Mouse (Mus musculus) erythroblast, embryonic 14.5 days (primary cell): ENCODE measurements around the gene Fam243. TPM values are rescaled to one million over a fixed set of nuclear protein-coding genes. Genes with fewer than 3 reads are reported as not detected.

Experiments used
- H3K27me3 ChIP-seq: 2 replicates; pipeline ENCODE4 v1.6.1; 2012; ENCODE audit warnings: inconsistent platforms; ENCODE audit not compliant: control insufficient read depth
- H3K36me3 ChIP-seq: 2 replicates; pipeline ENCODE4 v1.6.1; 2012; ENCODE audit warnings: mild to moderate bottlenecking, inconsistent platforms; ENCODE audit not compliant: control insufficient read depth
- H3K4me1 ChIP-seq: 2 replicates; pipeline ENCODE4 v1.6.1; 2012; ENCODE audit warnings: inconsistent platforms; ENCODE audit not compliant: control insufficient read depth
- H3K4me3 ChIP-seq: replicated peaks from 2 replicates; pipeline ENCODE3; 2012; ENCODE audit warnings: moderate library complexity, mild to moderate bottlenecking, inconsistent platforms
- H3K9me3 ChIP-seq: 2 replicates; pipeline ENCODE4 v1.6.1; 2012; ENCODE audit warnings: low read length, inconsistent platforms, mixed read lengths; ENCODE audit not compliant: control insufficient read depth
- GATA1 ChIP-seq: IDR thresholded peaks from 2 replicates; pipeline ENCODE4 v1.6.1; 2012; ENCODE audit warnings: low read length, inconsistent platforms, mixed read lengths
- TAL1 ChIP-seq: IDR thresholded peaks from 3 replicates; pipeline ENCODE4 v1.6.1; 2012; ENCODE audit warnings: low read length, inconsistent platforms, mixed read lengths
- polyA plus RNA-seq: library from polyadenylated mRNA; stranded (reverse); fragments of >175 nt; gene quantifications from 2 replicates; pipeline ENCODE4 v1.2.3, GENCODE M21; 2012

The Fam243 gene
- not detected in 2 replicates for polyA plus RNA-seq

DNA sequence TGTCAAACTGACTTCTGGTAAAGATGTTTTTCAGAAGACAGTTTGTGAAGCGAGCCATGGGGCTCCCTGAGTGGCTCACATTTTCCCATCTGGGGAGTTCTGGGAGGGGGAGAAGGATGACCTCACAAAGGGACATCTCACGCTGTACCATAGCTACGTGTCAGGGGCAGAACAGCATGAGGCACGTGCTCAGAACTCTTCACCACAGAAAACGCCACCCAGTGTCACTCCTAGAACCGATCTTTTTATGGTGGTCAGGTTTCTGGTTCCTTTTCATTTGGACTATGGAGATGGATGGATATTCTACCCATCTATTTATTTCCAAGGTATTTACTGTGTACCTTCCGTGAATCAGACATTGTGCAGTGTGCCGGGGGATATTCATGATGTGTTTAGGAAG is at the start of gene Fam243:
Gene Fam243, minus strand, starts transcription at position 101 of the 400 bp plus-strand sequence.
- no peaks in the 10 kb centered on the region for H3K36me3 ChIP-seq
- H3K4me3 ChIP-seq = no peak within 1 kb of the TSS
- no peaks in the 10 kb centered on the region for H3K4me1 ChIP-seq
- H3K9me3 ChIP-seq = peaks cover 3% of the 10 kb centered on the region; the same call in 1 of the 2 replicates
- TF ChIP-seq GATA1 (no peak), TAL1 (no peak)
- H3K27me3 ChIP-seq = no peaks in the 10 kb centered on the region; the same call in 1 of the 2 replicates

DNA sequence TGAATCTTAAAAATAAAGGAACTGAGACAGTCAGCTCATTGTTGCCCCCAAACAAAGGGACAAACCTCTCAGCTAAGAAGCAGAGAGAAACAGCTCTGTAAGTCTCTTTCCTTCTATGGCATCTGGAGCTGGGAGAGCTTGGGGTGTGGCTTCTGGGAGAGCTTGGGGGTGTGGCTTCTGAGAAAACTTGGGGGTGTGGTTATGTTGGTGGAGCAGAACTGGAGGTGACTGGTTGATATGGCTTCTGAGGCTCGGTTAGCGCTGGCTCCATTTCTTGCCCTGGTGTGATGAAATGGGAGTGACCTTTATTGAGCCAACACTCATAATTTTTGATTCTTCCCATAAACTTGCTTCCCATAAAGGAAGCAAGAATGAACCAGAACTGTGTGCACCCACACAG is 48.0 kb upstream of the Fam243 start:
- peaks cover 24% of the 10 kb centered on the region for H3K27me3 ChIP-seq
- no peak for TF ChIP-seq TAL1
- TF ChIP-seq GATA1 = no peak
- no peaks in the 10 kb centered on the region for H3K36me3 ChIP-seq
- H3K4me3 ChIP-seq = no peak overlapping the region
- H3K9me3 ChIP-seq = no peaks in the 10 kb centered on the region
- H3K4me1 ChIP-seq = peaks cover 33% of the 10 kb centered on the region

DNA sequence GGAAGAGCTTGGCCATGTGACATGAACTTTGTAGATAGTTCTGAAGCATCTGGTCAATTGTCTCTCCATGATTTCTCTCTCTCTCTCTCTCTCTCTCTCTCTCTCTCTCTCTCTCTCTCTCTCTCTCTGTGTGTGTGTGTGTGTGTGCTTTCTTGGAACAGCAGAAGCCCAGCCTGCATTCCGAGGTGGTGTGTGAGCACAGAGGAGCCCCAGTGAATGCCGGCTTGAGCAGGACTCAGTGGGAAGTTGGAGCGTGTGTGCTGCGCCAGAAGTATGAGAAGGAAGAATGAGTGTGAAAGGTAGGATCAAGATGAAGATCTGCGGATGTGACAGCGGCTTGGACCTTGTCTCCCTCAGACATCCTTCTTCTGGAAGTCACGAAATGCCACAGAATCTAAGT is 44.2 kb upstream of the Fam243 start:
- Histone ChIP-seq H3K4me3 (no peak overlapping the region), H3K4me1 (peaks cover 26% of the 10 kb centered on the region), H3K36me3 (no peaks in the 10 kb centered on the region), H3K9me3 (no peaks in the 10 kb centered on the region), H3K27me3 (peaks cover 9% of the 10 kb centered on the region)
- TF ChIP-seq GATA1 = no peak
- no peak for TF ChIP-seq TAL1

DNA sequence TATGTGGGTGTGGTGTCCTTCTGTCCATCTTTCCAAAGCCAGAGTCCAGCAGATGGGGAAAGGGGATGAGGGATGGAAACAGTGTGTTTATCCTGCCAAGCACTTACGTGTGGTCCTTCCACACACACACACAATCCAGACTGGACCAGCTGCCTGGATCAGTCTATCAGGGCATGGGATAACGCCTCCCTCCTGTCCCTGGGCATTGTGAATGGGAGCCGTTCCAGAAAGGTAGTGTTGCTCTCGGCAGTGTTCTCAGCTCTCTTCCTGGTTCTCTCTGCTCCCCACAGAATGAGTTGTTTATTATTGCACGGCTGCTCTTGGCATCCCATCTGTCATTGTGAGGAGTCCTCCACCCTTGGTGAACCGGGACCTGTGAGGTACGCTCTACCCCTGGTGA is 39.5 kb upstream of the Fam243 start:
- no peak for TF ChIP-seq GATA1
- no peak for TF ChIP-seq TAL1
- Histone ChIP-seq H3K36me3 (no peaks in the 10 kb centered on the region), H3K4me1 (peaks cover 3% of the 10 kb centered on the region), H3K27me3 (peaks cover 15% of the 10 kb centered on the region), H3K9me3 (no peaks in the 10 kb centered on the region), H3K4me3 (no peak overlapping the region)

DNA sequence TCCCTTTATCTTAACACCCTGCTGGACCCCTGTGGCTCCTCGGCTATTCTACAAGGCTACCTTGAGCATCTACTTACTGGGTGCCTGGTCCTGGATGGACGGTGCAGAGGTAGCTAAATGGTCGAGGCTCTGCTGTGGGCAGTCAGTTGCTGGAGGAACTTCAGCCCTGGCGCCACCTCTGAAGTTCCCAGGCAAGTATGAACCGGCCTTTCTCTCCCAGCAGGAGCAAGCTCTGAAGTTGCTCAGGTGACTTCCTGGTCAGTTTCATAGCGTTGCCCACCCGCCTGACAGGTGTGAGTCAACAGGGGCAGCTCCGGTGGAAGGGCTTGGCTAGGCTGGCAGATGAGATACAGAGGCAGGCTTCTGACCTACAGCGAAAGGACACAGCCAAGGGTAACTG is 38.0 kb upstream of the Fam243 start, which contains the start of gene Kcne1:
Gene Kcne1, minus strand, starts transcription at position 240 of the 400 bp plus-strand sequence.
- no peaks in the 10 kb centered on the region for H3K36me3 ChIP-seq
- peaks cover 14% of the 10 kb centered on the region for H3K27me3 ChIP-seq
- TF ChIP-seq GATA1 (no peak), TAL1 (no peak)
- no peaks in the 10 kb centered on the region for H3K9me3 ChIP-seq
- no peak within 1 kb of the TSS for H3K4me3 ChIP-seq
- peaks cover 6% of the 10 kb centered on the region for H3K4me1 ChIP-seq

DNA sequence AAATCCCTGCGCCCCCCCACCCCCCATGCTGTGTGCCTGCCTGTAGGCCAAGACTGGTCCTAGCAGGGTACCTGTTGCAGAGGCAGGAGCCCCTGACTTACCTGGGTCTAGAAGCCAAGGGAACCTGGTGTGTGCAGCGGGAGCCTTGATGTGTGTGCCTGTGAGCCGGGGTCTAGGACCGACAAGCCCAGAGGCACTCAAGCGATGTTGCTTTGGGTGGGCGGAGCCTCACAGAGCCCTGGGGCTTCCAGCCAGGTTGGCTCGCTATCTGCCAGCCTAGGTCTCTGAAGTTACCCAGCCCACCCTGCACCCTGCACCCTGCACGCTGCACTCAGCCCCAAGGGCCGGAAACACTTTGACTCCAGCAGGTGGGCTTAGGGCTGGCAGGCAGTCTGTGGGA is 37.5 kb upstream of the Fam243 start:
- Histone ChIP-seq H3K4me3 (no peak overlapping the region), H3K27me3 (peaks cover 14% of the 10 kb centered on the region), H3K4me1 (peaks cover 6% of the 10 kb centered on the region), H3K9me3 (no peaks in the 10 kb centered on the region), H3K36me3 (no peaks in the 10 kb centered on the region)
- TF ChIP-seq GATA1 (no peak), TAL1 (no peak)

DNA sequence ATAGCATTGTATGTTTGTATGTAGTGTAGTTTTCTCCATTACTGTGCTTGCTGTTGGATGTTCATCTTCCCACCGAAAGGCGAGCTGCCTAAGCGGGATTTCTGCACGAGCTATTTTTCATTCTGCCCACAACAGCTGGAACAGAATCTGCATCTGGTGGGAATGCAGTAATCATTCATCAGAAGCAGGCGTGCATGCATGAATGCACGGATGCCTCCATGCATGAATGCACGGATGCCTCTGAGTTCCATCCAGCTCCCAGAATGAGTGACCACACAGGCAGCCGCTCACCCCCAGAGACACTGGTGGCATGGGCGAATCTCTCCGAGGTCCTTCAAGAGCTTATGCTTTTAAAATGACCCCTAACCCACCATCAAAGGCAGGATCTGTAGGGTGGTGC is 36.3 kb upstream of the Fam243 start:
- Histone ChIP-seq H3K27me3 (peaks cover 14% of the 10 kb centered on the region), H3K4me3 (no peak overlapping the region), H3K36me3 (no peaks in the 10 kb centered on the region), H3K4me1 (peaks cover 6% of the 10 kb centered on the region), H3K9me3 (no peaks in the 10 kb centered on the region)
- TF ChIP-seq TAL1 (no peak), GATA1 (no peak)

DNA sequence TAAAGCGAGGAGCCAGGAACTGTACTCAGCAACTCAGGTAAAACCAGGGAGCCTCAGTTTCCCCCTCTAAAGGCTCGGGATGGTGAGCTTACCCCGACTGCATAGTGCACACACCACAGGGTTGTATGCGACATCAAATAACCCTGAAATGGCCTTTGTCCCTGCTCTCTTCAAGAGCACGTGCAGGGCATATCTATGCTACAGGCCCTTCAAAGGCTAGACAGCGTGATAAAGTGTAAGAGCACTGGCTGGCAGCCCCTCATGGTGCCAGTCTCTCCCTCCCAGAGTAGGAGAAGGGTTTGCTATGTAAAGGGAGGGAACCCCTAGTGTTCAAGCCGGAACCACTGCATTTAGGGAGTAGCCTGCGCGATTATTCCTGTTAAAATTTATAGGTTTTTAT is 35.8 kb upstream of the Fam243 start:
- H3K4me3 ChIP-seq = no peak overlapping the region
- H3K9me3 ChIP-seq = no peaks in the 10 kb centered on the region
- peaks cover 6% of the 10 kb centered on the region for H3K4me1 ChIP-seq
- no peaks in the 10 kb centered on the region for H3K36me3 ChIP-seq
- H3K27me3 ChIP-seq = peaks cover 14% of the 10 kb centered on the region
- TF ChIP-seq GATA1 (no peak), TAL1 (no peak)

DNA sequence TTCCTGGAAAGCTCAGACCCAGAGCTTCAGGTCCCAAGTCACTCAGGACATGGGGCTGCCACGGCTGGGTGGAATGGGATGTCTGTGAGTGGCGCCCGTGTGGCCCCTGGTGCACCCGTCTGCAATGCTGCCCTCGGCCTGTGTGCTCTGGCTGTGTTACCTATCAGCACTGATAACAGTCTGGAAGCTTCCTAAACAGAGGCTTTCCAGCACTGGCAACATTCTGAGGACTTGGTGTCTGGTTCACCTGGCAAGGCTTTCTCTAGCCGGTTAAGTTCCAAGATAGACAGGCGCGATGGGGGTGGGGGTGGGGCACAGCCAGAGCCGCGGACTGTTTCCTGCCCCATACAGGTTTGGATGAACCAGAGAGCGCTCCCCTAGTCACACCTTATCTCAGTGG is 34.7 kb upstream of the Fam243 start:
- no peaks in the 10 kb centered on the region for H3K36me3 ChIP-seq
- TF ChIP-seq GATA1 = no peak
- no peak for TF ChIP-seq TAL1
- H3K9me3 ChIP-seq = no peaks in the 10 kb centered on the region
- H3K27me3 ChIP-seq = peaks cover 14% of the 10 kb centered on the region
- H3K4me1 ChIP-seq = peaks cover 6% of the 10 kb centered on the region
- no peak overlapping the region for H3K4me3 ChIP-seq

DNA sequence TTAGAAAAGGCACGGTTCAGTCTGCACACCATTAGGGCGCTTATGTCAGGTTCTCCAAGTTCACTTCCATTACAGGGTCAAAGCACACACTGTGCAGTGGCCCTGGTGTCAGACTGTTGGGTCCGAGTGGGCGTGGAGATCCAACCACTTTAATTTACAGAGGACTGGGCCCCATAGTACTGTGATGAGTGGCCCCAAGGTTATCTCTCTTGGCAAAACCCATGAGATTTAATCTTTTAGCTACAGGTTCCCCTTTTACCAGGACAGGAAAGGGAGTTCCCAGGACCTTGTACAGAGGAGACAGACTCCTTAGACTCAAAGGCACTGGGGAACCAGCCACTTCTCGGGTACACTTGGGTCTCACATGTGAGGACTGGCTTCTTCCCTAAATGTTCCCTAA is 34.1 kb upstream of the Fam243 start:
- Histone ChIP-seq H3K27me3 (peaks cover 8% of the 10 kb centered on the region), H3K4me3 (no peak overlapping the region)
- TF ChIP-seq GATA1 (no peak), TAL1 (no peak)

More for the DNA sequence above, 34.1 kb upstream of the Fam243 start:
- no peaks in the 10 kb centered on the region for H3K9me3 ChIP-seq
- H3K4me1 ChIP-seq = peaks cover 6% of the 10 kb centered on the region
- H3K36me3 ChIP-seq = no peaks in the 10 kb centered on the region
